Comparison of ENCODE assay signal across 13 mouse cellular contexts in the genomic region with DNA sequence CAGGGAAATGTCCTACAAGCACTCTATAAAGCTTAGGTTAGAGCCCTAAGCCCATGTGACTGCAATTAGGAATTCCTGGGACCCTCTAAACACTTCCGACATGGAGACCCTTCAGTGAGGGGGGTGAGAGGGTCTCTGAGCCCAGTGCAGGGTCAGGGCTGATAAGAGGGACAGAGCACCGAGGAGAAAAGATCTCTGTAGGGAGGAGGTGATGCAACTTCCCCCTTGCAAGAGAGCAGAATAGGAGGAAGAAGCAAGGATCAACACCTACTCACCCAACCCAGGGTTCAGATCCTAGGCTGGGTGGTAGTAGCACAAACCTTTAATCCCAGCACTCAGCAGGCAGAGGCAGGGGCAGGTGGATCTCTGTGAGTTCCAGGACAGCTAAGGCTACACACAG. TPM values are rescaled to one million over a fixed set of nuclear protein-coding genes. Genes with fewer than 3 reads are reported as not detected.
DNase-seq lines count a peak whose midpoint lies in the region; ATAC-seq and TF ChIP-seq lines count a peak whose summit lies in the region.
"Had no signal": no experiment of that assay in that cellular context is flagged by ENCODE, and none has a peak within 500 bp of the region (broad histone marks: within the 10 kb centered on the region; RNA-seq: fewer than 3 reads in every experiment).

No protein-coding gene starts in this region.

- H3K4me3 ChIP-seq in heart, embryonic 10.5 days: no peak overlapping the region
- H3K4me3 ChIP-seq in lung, embryonic 14.5 days (ENCODE audit: low read depth, low read length): no peak overlapping the region
- H3K4me3 ChIP-seq in embryonic facial prominence, embryonic 12.5 days: no peak overlapping the region
- H3K4me3 ChIP-seq in liver, postnatal 0 days (ENCODE audit: low read depth, low read length): peak overlapping the region; percentile 70
- H3K4me3 ChIP-seq: embryonic facial prominence, embryonic 13.5 days had no signal

- H3K9me3 ChIP-seq in heart, embryonic 10.5 days: no peaks in the 10 kb centered on the region
- H3K9me3 ChIP-seq in lung, embryonic 14.5 days (ENCODE audit: low read depth, low read length): no peaks in the 10 kb centered on the region
- H3K9me3 ChIP-seq in embryonic facial prominence, embryonic 12.5 days: no peaks in the 10 kb centered on the region
- H3K9me3 ChIP-seq in liver, postnatal 0 days (ENCODE audit: low read length): no peaks in the 10 kb centered on the region
- H3K9me3 ChIP-seq: embryonic facial prominence, embryonic 13.5 days; lung, embryonic 15.5 days had no signal

- H3K4me1 ChIP-seq in heart, embryonic 10.5 days: peaks cover 67% of the 10 kb centered on the region
- peaks cover 35% of the 10 kb centered on the region for H3K4me1 ChIP-seq in lung, embryonic 14.5 days (ENCODE audit: insufficient read depth)
- H3K4me1 ChIP-seq in embryonic facial prominence, embryonic 12.5 days: peaks cover 35% of the 10 kb centered on the region
- H3K4me1 ChIP-seq in liver, postnatal 0 days (ENCODE audit: insufficient read depth): peaks cover 47% of the 10 kb centered on the region

- DNase-seq in heart, embryonic 10.5 days (ENCODE audit: low spot score): no peak
- no peak for DNase-seq in heart, adult 18-20 months
- no peak for DNase-seq in lung, embryonic 14.5 days
- no peak for DNase-seq in lung, postnatal 10 days
- DNase-seq in liver, postnatal 0 days: no peak
- DNase-seq in gastrocnemius, postnatal 36 days: no peak
- no peak for DNase-seq in urinary bladder, adult 18-20 months (ENCODE audit: low spot score in 2 of 2)
- DNase-seq: heart, postnatal 10 days; layer of hippocampus, postnatal 36 days; thymus, adult 2 months had no signal

- no peaks in the 10 kb centered on the region for H3K27me3 ChIP-seq in heart, embryonic 10.5 days (ENCODE audit: insufficient read depth, poor library complexity, severe bottlenecking)
- no peaks in the 10 kb centered on the region for H3K27me3 ChIP-seq in lung, embryonic 14.5 days (ENCODE audit: insufficient read depth, low read length)
- H3K27me3 ChIP-seq in embryonic facial prominence, embryonic 12.5 days: no peaks in the 10 kb centered on the region
- no peaks in the 10 kb centered on the region for H3K27me3 ChIP-seq in liver, postnatal 0 days (ENCODE audit: insufficient read depth, low read length)
- H3K27me3 ChIP-seq: embryonic facial prominence, embryonic 13.5 days; lung, embryonic 15.5 days had no signal

- H3K36me3 ChIP-seq in heart, embryonic 10.5 days: peaks cover 26% of the 10 kb centered on the region
- peaks cover 29% of the 10 kb centered on the region; the same call in 1 of the 2 replicates for H3K36me3 ChIP-seq in lung, embryonic 14.5 days (ENCODE audit: insufficient read depth)
- peaks cover 24% of the 10 kb centered on the region for H3K36me3 ChIP-seq in embryonic facial prominence, embryonic 12.5 days
- peaks cover 32% of the 10 kb centered on the region for H3K36me3 ChIP-seq in liver, postnatal 0 days (replicated peaks; ENCODE audit: insufficient read depth, low read length)

- no peak for TF ChIP-seq EP300 in liver, postnatal 0 days (IDR thresholded peaks at IDR 0.05; ENCODE audit: low read depth)

- TF ChIP-seq CTCF in lung, embryonic 14.5 days (IDR thresholded peaks at IDR 0.05; ENCODE audit: low read depth): no peak
- TF ChIP-seq CTCF in liver, postnatal 0 days (IDR thresholded peaks at IDR 0.05; ENCODE audit: low read depth): no peak

- WGBS in heart, embryonic 10.5 days: 22% methylated on average over 2 of the region's 2 CpGs
- WGBS in lung, embryonic 14.5 days: 13% methylated on average over 2 of the region's 2 CpGs
- 32% methylated on average over 2 of the region's 2 CpGs for WGBS in embryonic facial prominence, embryonic 12.5 days
- WGBS in liver, postnatal 0 days (ENCODE audit: insufficient replicate concordance): 13% methylated on average over 2 of the region's 2 CpGs

- H3K9ac ChIP-seq in lung, embryonic 14.5 days: no peak overlapping the region; the same call in 1 of the 2 replicates
- H3K9ac ChIP-seq in embryonic facial prominence, embryonic 12.5 days: no peak overlapping the region
- peak overlapping the region; percentile 76 for H3K9ac ChIP-seq in liver, postnatal 0 days (replicated peaks)

- intact Hi-C loops in gastrocnemius, postnatal 36 days (cut with DNase I): no loop called here

- H3K27ac ChIP-seq in heart, embryonic 10.5 days: peak overlapping the region; percentile 59; the same call in 1 of the 2 replicates
- H3K27ac ChIP-seq in lung, embryonic 14.5 days (ENCODE audit: low read depth): no peak overlapping the region
- H3K27ac ChIP-seq in embryonic facial prominence, embryonic 12.5 days: no peak overlapping the region
- H3K27ac ChIP-seq in liver, postnatal 0 days (ENCODE audit: low read depth): peak overlapping the region; percentile 41
- H3K27ac ChIP-seq: embryonic facial prominence, embryonic 13.5 days; lung, embryonic 15.5 days had no signal

- H3K4me2 ChIP-seq in lung, embryonic 14.5 days: 0 out of 2 replicates have a peak overlapping the region, but pooled peaks have one; percentile 27
- H3K4me2 ChIP-seq in embryonic facial prominence, embryonic 12.5 days (replicated peaks): peak overlapping the region; percentile 10; the same call in 1 of the 2 replicates
- peak overlapping the region; percentile 94 for H3K4me2 ChIP-seq in liver, postnatal 0 days (ENCODE audit: low read depth, low read length)

- ATAC-seq in lung, embryonic 14.5 days (ENCODE audit: insufficient read depth): no peak
- no peak for ATAC-seq in embryonic facial prominence, embryonic 12.5 days (ENCODE audit: insufficient number of reproducible peaks, insufficient read depth, low FRiP score, low TSS enrichment)
- no peak for ATAC-seq in liver, postnatal 0 days

RNA-seq across cellular contexts. Expression of gene Ampd2, which starts 3.3 kb away (rescaled TPM):
- 57.5 and 62.8 TPM in 2 replicates for polyA plus RNA-seq in heart, embryonic 10.5 days (2016; fragmentation: Nextera tagmentation; extraction: Ambion mirVana)
- 1 to 10 TPM; 4.6 to 5.8 TPM for total RNA-seq in heart, adult 18-20 months (2021)
- 31.4 and 37.4 TPM in 2 replicates for polyA plus RNA-seq in lung, embryonic 14.5 days (2014; fragmentation: Nextera tagmentation; extraction: Ambion mirVana)
- 48.4 and 50.9 TPM in 2 replicates for polyA plus RNA-seq in embryonic facial prominence, embryonic 12.5 days (2016; fragmentation: Nextera tagmentation; extraction: Ambion mirVana)
- polyA plus RNA-seq in liver, postnatal 0 days (2015; fragmentation: Nextera tagmentation; extraction: Ambion mirVana): 17.3 and 23.0 TPM in 2 replicates
- 1 to 10 TPM; 3.8 TPM for total RNA-seq in gastrocnemius, postnatal 36 days (2021)

RNA-seq across cellular contexts. Expression of gene Gnat2, which starts 9.4 kb away (rescaled TPM):
- 1.1 and 1.9 TPM in 2 replicates for polyA plus RNA-seq in heart, embryonic 10.5 days (2016; fragmentation: Nextera tagmentation; extraction: Ambion mirVana)
- total RNA-seq in heart, adult 18-20 months (2021): under 1 TPM in 1 of 2 experiments, not detected in 1; 0.18 TPM
- 0.50 and 0.97 TPM in 2 replicates for polyA plus RNA-seq in lung, embryonic 14.5 days (2014; fragmentation: Nextera tagmentation; extraction: Ambion mirVana)
- 0.47 and 0.55 TPM in 2 replicates for polyA plus RNA-seq in embryonic facial prominence, embryonic 12.5 days (2016; fragmentation: Nextera tagmentation; extraction: Ambion mirVana)
- 1.6 and 1.7 TPM in 2 replicates for polyA plus RNA-seq in liver, postnatal 0 days (2015; fragmentation: Nextera tagmentation; extraction: Ambion mirVana)
- total RNA-seq in gastrocnemius, postnatal 36 days (2021): under 1 TPM; 0.25 to 0.28 TPM
- total RNA-seq: layer of hippocampus, postnatal 36 days had no signal

RNA-seq across cellular contexts. Expression of gene Gstm4, which starts 38.5 kb away (rescaled TPM):
- polyA plus RNA-seq in heart, embryonic 10.5 days (2016; fragmentation: Nextera tagmentation; extraction: Ambion mirVana): 16.9 and 21.1 TPM in 2 replicates
- total RNA-seq in heart, adult 18-20 months (2021): 10 to 100 TPM; 12.8 to 15.6 TPM
- polyA plus RNA-seq in lung, embryonic 14.5 days (2014; fragmentation: Nextera tagmentation; extraction: Ambion mirVana): 16.0 and 16.8 TPM in 2 replicates
- polyA plus RNA-seq in embryonic facial prominence, embryonic 12.5 days (2016; fragmentation: Nextera tagmentation; extraction: Ambion mirVana): 14.4 and 16.6 TPM in 2 replicates
- 12.9 and 13.5 TPM in 2 replicates for polyA plus RNA-seq in liver, postnatal 0 days (2015; fragmentation: Nextera tagmentation; extraction: Ambion mirVana)
- 10 to 100 TPM; 11.3 to 13.5 TPM for total RNA-seq in gastrocnemius, postnatal 36 days (2021)

Comparison
In these comparisons a context has a peak if more than half of its experiments do, and no peak if none do; other contexts are left out.
1. H3K27ac ChIP-seq: peak in heart, embryonic 10.5 days (single experiment) and liver, postnatal 0 days (single experiment); none in lung, embryonic 14.5 days (single experiment) and embryonic facial prominence, embryonic 12.5 days (single experiment).
2. H3K4me2 ChIP-seq: peak in every context shown above with its lines; median percentile 94 in liver, postnatal 0 days; 27 in lung, embryonic 14.5 days; 10 in embryonic facial prominence, embryonic 12.5 days.